Mouse (Mus musculus) megakaryocyte, adult 5-6 weeks (primary cell): ENCODE data around the gene Izumo4. TPM values are rescaled to one million over a fixed set of nuclear protein-coding genes. Genes with fewer than 3 reads are reported as not detected.

Experiments
- ATAC-seq: 2 replicates; pipeline ENCODE4 v1.8.0; 2016; ENCODE audit warnings: mild to moderate bottlenecking, inconsistent platforms; ENCODE audit not compliant: poor library complexity, severe bottlenecking
- total RNA-seq, 2 experiments: library from RNA; stranded (forward) in 1 of 2; stranded (reverse) in 1 of 2; fragments of 153-499, 151-499 nt in 1 of 2; fragments of 221-1000, 200-1000 nt in 1 of 2; gene quantifications; 2 replicates each; pipeline versions ENCODE4 v1.2.3 to v1.2.4; 2015 to 2017

Gene Izumo4
- total RNA-seq, 2 experiments from 2014 or later = 4.4 to 11.3 TPM

DNA sequence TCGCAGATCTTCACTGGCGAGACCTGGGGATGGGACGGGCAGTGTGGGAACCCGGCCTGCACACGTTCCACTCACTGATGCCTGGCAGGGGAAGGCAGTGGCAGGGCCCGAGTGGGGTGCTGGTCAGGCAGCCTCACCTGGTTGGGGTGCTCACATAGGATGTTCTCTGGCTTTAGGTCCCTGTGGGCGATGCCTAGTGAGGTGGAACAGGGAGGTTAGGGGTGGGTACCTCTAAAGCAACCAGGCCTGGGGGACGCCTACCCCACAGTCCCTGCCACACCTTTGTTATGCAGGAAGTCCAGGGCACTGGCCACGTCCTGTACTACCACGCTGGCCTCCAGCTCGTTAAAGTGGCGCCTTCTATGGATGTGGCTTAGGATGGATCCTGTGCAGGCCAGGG lies 33.0 kb upstream of the Izumo4 start:
- no peak for ATAC-seq

DNA sequence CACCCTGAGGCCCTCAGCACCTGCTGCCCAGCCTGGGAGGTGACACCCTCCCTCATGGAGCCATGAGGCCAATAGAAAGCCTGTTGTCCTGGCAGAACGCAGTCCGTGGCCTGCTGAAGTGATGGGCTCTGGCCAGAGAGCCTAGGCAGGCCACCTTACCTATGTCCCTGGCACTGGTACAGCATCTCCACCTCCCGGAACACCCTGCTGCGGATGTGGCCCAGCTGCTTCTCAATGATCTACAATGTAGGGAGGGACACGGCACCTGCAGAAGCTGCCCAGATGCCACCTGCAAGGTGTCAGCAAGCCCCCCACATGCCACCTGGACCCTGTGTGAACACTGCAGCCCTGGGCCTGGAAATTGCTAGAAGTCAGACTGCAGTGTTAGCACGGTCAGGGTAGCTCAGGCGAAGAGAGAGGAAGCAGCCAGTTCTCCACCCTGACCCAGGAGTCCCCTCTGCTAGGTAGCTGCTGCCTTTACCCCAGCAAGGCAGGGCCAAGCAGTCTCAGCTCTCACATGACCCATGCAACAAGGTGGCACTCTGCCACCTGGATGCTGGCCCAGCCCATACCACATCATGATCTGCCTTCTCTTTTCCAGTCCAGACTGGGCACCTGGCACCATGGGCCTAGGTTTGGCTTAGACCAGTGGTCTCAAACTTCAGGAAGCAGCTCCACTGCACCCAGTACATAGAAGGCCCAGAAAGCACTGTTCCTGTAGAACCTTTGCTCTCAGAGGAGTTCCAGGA lies 32.1 kb upstream of the Izumo4 start:
- ATAC-seq = no peak

DNA sequence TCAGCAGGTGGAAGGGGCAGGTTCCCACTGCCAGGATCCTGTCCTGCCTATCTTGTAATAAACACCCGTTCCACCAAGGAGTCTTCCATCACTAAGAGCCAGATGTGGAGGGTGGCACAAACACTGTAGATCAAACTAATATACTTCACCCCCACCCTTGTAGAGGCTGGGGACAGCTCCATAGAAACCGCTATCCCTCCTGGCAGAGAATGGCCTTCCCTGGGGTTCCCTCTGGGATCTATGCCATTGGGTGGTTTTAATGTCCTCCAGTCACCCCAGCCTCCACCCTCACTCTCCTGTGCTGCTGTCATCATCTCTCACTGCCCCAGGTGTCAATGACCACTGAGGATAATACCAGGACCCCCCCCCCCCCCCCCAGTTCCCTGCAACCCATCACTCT lies 31.5 kb upstream of the Izumo4 start:
- ATAC-seq = no peak

DNA sequence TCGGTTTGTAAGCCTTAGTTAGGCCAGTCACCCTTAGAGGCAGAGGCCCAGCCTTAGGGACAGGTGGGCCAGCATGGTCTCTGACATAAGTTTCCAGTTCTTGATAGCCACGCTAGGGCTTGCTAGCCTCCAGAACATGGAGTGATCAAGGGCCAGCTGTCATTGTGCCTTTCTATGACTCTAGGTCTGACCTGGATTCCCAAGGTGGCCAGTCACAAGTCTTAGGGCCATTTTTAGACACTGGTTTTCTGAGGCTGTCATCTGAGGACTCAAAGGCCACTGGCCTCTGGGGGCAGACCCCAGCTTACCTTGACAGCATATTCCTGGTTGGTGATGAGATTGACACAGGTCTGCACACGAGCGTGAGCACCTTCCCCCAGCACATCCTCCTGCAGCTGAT lies 30.7 kb upstream of the Izumo4 start:
- ATAC-seq = no peak

DNA sequence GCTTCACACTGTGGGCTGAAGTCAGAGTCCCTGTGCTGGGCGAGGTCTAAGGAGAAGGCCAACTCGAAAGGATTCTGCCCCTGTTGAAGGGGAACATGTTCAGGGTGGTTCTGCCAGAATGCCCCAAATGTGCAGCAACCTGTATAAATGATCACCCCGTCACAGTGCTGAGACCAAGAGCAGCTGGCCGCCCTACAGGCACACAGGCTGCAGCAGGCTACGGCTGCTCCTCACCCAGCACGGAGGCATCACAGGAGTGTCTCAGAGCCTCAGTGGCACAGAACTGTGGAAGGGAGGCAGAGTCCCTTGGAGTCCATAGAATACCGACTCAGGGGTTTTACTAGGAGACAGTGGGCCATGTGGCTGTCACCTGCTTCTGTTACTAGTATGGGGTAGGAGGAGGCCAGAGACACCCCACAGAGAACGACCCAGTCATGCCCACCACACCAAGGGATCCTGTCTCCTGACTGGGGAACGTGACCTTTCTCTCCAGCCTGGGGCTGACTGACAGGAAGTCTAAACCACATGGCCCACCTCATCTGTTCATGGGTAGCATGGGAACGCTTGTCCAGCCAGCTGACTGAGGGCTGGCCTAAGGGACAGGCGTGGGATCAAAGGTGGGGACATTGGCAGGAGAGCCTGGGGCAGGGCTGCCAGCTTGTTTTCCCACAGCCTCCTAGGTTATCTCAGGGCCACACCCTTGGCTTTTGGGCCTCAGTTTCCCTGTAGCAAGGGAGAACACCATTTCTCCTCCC lies 29.9 kb upstream of the Izumo4 start:
- no peak for ATAC-seq

DNA sequence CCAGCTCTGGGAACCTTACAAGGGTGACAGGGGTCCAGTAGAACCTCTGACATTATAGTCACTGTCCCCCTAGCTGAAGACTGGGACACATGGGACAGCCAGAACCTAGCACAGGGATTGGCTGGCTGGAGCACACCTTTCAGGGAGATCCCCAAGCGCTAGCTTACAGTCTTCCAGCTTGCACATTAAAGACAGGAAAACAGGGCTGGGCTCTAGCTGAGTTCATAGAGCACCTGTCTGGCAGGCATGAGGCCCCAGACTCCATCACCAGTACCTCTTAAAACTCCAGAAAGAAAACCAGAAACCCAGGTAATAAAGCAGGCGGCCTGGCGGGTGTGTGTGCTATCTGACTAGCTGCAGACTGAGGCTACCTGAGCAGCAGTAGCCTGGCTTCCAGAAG lies 28.3 kb upstream of the Izumo4 start:
- ATAC-seq = no peak

DNA sequence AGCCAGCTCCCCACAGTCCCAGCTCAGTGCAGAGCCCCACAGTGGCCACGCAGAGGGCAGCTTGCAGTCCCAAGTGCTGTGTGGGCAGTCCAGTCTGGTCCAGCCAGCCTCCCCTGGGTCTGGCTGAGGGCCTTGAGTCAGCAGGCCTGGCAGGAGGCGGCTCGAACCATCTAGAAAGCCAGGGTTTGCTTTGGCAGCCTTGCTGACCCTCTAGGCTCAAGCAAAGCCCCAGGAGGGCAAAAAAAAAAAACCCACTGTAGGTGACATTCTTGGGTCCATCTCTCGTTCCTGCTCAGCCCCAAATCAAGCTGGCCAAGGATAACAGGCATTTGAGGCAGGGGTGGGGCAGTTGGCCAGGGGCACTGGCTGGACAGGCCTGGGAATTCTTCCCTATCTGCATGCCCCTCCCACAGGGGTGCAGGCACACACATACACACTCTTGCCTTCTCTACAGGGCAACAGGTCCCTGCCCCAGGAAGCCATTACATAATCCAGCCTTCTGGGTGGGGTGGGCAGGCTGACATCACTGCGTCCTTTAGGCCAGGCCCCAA lies 27.7 kb upstream of the Izumo4 start:
- no peak for ATAC-seq

DNA sequence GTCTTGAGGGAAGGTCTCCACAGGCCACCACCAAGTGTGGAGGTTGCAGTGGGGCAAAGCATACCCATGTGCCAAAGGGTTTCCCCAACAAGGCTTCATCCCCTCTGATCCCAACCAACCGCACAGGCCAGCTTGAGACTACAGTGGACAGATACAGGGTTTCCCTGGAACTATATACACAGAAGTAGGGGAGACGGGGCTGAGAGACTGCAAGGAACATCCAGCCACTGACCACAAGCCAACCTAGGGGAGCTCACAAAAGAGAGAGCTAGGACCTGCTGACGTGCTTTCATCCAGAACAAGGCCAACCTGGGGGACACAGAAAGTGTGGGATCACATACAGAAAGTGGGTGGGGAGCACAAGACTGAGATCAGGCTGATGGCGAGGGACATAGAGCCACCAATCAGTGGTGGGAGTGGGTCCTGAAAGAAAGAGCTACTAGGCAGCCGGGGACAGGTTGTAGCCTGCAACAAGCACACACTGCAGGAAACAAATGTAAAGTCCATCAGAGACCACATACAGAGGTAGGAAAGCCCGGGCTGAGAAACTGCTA lies 27.1 kb upstream of the Izumo4 start:
- no peak for ATAC-seq

DNA sequence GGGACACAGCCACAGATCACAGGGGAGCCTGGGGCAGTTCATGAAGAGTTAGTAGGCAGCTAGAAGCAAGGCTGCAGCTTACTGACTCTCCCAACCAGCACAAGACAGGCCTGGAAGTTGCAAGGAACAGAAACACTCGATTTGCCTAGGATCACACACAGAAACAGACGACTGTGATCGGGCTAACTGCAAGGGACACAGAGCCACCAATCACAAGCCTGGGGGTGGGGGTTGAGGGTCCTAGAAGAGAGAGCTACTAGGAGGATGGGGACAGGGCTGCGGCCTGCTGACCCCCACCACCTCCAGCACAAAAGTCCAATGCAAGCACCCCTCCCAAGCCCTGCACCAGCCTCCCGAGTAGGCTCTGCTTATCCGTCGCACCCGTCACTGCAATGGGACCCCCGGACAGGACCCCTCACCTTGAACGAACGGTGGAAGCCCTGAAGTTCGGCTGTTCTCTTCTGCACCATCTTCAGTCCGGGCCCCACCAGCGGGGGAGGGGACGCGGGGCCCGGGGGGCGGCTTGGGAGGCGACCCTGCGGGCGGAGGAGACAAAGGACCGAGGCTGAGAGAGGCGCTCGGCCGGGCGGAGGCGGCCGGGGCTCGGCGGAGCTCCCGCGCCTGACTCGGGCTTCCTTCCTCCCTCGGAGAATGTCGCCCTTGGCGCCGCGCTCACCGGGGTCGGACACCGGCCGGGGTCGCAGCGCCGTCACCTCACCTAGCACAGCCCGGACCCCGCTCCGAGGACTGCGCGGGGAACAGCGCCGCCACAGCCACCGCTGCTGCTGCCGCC lies 26.4 kb upstream of the Izumo4 start:
- peak; percentile 0; the same call in 1 of the 2 replicates for ATAC-seq

DNA sequence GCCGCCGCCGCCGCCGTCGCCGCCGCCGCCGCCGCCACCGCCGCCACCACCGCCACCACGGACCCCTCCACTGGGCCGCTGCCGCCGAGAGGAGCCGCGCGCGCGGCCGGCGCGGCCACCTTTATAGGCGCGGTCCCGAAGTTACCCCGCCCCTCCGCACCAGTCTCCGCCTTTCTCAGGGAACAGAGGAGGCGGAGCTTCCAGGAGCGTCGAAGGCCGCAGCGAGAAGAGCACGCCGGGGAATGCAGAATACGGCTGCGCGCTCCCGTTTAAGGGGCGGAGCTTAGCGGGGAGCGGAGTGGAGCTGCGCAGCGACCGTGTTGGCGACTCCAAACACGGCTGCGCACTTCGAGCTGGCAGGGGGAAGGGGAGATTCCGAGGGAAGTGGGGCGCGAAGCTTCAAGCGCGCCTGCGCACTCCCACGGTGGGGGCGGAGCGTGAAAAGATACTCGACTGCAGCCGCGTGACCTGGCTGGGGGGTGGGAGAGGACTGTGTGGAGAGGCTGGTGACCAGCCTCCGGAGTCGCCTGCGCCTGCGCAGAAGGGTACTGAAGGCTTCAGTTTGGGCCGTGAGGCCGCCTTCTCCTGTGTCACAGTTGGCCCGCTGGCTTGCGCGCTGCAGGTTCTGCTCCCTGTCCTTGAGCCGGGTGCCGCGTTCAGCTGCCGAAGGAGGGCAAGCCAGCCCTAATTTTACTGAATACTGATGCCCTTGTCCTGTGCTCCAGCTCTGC lies 25.6 kb upstream of the Izumo4 start:
- ATAC-seq = peak; percentile 66

DNA sequence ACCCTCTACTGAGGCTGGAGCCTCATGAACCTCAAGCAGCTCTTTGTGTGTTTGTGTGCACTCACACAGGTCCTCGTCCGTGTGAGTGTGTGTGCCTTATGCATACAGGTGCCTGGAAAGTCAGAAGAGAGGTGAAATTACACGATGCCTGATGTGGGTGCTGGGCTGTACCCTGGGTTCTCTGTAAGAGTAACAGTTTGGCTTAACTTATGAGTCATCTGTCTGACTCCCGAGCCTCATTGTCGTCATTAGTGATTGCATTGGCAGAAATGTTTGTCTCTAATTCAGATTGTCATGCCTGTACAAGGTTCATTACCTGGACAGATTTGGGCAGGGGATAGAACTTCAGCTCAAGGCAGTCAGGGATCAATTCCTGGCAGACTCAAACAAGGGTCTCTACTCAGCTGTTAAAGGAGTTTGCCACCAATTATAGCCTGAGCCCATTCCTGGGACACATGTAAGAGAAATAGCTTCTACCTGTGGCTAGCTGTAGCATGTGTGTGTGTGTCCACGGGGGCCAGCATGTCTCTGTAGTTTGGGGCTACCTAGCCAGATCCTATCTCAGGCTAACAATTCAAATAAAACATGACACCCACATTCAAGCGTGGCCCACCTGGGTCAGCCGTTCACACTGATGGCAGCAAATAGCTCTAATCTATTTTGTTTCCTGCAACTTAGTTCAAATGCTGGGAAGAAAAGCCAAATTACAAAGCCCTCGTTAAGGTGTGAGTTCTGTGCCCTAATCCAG lies 24.7 kb upstream of the Izumo4 start:
- ATAC-seq = 0 out of 2 replicates have a peak, but pooled peaks have one; percentile 3

DNA sequence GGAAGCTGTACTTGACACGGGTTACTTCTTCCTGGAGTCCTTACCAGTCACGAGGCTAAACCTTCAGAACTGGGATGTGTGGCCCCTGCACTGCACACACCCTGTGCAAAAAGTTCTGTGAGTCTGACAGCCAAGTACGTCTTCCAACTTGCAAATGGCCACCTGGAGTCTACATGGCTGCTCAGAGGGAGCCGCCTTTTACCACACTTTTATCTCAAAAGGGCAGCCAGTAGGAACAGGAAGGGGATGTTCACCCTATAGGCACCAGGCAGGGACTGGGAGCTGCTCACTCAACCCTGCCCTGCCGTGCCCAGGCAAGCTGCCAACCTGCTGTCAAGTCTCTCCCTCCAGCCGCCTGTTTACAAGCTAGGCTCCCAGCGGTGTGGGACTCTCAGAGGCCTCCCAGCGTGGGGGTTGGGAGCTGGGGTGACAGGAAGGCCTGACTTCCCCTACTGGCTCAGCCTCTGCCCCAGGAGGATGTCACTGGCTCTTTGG lies 24.0 kb upstream of the Izumo4 start, which contains the start of gene Mknk2:
Gene Mknk2 (minus strand): TSS at position 171 of the 495 bp plus-strand sequence.
- ATAC-seq = peak; percentile 55

DNA sequence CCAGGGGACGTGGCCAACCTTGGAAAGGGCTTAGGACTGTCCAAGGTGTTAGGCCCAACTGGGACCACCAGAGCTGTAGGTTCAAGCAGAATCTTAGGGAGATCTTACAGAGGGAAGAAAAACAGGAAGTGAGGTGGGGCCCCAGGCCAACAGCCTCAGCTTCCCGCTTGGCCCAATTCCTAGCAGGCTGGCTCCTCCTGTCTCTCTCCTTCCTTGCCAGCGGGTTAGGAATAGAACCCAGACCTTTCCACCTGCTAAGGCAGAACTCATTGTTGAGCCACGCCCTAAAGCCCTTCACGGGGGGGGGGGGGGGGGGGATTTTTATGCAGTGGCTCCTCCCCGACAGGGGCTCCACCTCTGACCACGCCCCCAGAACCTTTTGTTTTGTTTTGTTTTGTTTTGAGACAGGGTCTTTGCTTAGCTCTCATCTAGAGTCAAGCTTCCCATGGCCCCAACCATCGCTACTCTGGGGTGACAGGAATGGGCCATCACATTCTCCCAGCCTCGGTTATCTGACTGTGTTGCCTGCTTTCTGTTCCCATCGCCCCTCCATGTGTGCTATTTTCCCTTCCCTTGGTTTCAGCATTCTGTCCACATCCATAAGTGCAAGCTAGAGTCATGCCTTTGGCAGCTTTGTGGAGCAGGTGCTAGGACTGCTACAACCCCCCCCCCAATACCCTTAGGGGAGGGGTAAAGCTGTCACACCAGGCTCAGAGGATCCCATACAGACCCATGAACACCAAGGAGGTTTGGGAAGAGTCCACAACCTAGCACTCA lies 23.2 kb upstream of the Izumo4 start:
- ATAC-seq = no peak

DNA sequence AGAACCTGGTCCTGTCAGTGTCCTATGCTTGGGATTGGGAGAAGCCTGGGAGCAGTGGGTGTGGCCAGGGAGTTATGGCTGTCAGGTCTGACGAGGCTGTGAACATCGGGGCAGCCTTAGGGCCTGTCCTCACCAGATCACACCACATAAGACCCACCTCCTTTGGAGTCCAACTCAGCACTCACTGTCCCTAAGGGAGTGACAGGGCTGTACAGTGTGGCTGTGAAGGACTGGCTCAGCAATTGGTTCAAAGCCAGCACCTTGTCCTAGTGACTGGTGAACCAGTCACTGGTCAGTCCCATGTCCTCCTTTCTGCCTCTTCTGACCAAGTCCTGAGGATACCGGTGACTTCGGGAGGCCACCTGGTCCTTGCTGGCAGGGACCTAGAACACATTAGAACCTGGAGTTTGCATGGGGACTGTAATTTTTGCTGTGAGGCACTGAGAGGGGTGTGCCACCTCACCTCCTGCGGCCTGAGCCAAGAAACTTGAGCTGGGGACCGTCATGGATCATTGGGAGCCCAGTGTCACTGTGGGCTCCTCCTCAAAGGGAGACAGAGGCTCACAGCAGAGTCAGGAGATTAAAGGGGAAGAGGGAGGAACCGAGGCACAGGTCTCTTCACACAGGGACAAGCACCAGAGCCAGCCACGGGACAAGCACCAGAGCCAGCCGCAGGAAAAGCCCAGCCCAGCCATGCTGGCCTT lies 22.3 kb upstream of the Izumo4 start:
- no peak for ATAC-seq

DNA sequence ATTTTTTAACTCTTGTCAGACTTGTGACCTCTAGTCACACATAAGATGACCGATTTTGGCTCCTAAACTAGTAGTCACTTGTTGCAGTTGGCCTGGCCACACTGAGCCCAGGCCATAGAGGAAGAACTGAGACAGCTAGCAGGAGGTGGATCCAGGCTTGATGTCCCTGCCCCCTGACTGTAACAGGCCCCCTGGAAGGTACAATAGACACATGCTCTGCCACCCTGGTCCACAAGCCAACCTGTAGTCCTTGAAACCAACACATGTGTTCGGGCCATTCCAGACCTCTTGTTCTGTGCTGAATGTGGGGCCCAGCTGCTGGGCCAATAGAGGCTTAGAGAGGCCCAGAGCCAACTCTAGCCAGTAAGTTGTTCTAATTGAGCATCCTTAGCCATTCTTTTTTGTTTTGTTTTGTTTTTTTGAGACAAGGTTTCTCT lies 21.7 kb upstream of the Izumo4 start:
- no peak for ATAC-seq

DNA sequence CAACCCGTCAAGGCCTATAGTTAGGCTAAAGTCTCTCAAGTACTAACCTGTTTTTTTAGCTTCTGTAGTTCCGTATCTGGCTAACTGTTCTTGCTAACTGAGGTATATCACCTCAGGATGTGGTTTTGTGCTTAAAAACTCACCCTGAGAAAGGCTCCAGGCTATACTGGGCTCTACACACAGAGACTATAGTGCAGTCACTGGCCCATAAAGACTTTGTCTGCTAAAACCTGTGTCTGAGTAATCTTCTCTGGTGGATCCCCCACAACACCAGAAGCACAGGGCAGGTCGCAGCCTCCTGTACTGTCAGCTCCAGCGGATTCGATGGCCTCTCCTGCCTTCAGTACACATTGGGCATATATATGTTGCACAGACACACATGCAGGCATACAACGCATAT lies 20.0 kb upstream of the Izumo4 start:
- ATAC-seq = no peak

DNA sequence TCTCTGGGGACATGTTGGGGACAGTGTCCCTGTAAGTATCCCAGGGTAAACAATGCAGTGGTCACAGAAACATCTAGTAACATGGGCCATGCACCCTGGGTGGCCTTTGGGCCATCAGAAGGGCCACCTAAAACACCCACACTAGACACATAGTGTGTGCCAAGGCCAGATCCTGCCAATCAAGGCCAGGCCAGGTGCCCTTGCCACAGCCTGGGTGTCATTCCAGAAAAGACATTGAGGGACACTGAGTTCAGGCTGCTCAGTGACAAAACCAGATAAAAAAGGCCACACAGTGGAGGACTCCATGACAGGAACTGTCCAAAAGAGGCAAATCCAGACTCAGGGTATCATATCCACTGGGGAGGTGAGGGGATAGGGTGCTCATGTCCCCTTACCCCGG lies 18.3 kb upstream of the Izumo4 start:
- no peak for ATAC-seq

DNA sequence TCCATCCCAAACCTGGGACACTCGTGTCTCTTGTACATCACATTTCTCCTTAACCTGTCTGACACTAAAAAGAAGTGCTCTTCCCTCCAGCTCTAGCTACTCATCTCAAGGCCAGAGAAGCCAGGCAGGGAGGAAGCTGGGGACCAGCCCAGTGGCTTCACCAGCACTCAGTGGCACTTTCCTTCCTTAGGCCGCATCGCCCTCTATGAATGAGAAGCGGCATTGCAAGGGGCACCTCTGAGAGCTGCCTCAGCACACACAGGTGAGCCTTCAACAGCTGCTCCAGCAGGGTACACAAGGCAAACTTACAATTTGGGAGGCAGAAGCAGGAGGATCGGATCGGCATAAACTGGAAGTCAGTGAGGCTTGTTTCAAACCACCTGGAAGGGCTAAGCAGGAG lies 17.8 kb upstream of the Izumo4 start:
- ATAC-seq = peak; percentile 81
